Mouse (Mus musculus) forebrain, embryonic 13.5 days (tissue): ENCODE measurements around the gene Slc16a11. TPM values are rescaled to one million over a fixed set of nuclear protein-coding genes. Genes with fewer than 3 reads are reported as not detected.

Source experiments
- ATAC-seq: fragments of 200-750 bp; cut with Nextera tagmentation; 2 replicates; pipeline ENCODE4 v1.8.0; 2017
- H3K27ac ChIP-seq: fragments of 300-500 bp; sonication (generic); 2 replicates; pipeline ENCODE4 v1.5.1; 2015; ENCODE audit warnings: inconsistent platforms, mild to moderate bottlenecking, moderate library complexity
- H3K27me3 ChIP-seq: fragments of 300-500 bp; sonication (generic); 2 replicates; pipeline ENCODE4 v1.6.1; 2015; ENCODE audit warnings: mild to moderate bottlenecking, inconsistent platforms
- H3K36me3 ChIP-seq: fragments of 300-500 bp; sonication (generic); 2 replicates; pipeline ENCODE4 v1.6.1; 2015; ENCODE audit warnings: mild to moderate bottlenecking, inconsistent platforms; ENCODE audit not compliant: poor library complexity, severe bottlenecking
- H3K4me1 ChIP-seq: fragments of 300-500 bp; sonication (generic); 2 replicates; pipeline ENCODE4 v1.6.1; 2015; ENCODE audit warnings: inconsistent platforms
- H3K4me2 ChIP-seq: fragments of 300-500 bp; sonication (generic); 2 replicates; pipeline ENCODE4 v1.6.1; 2015; ENCODE audit warnings: inconsistent platforms, mild to moderate bottlenecking, moderate library complexity
- H3K4me3 ChIP-seq: fragments of 300-500 bp; sonication (generic); 2 replicates; pipeline ENCODE4 v1.5.1; 2015; ENCODE audit warnings: mild to moderate bottlenecking, inconsistent platforms
- H3K9ac ChIP-seq: fragments of 300-500 bp; sonication (generic); 2 replicates; pipeline ENCODE4 v1.6.1; 2015; ENCODE audit warnings: mild to moderate bottlenecking, inconsistent platforms
- H3K9me3 ChIP-seq: fragments of 300-500 bp; sonication (generic); replicated peaks from 2 replicates; pipeline ENCODE4 v1.6.1; 2016; ENCODE audit warnings: inconsistent platforms
- WGBS: fragments of 180-500 bp; shearing (Covaris S2); methylation state at CpG from one replicate; pipeline ENCODE4 v1.1.7; 2015; 5-methylcytosine and 5-hydroxymethylcytosine counted together
- polyA plus RNA-seq: library from polyadenylated mRNA; unstranded; fragments of >200 nt; fragmentation: Nextera tagmentation; extraction: Ambion mirVana; gene quantifications from 2 replicates; pipeline ENCODE4 v1.2.1, GENCODE M21; 2015

Gene Slc16a11
- polyA plus RNA-seq, 1 experiment from 2014 or later = 1.8 TPM

DNA sequence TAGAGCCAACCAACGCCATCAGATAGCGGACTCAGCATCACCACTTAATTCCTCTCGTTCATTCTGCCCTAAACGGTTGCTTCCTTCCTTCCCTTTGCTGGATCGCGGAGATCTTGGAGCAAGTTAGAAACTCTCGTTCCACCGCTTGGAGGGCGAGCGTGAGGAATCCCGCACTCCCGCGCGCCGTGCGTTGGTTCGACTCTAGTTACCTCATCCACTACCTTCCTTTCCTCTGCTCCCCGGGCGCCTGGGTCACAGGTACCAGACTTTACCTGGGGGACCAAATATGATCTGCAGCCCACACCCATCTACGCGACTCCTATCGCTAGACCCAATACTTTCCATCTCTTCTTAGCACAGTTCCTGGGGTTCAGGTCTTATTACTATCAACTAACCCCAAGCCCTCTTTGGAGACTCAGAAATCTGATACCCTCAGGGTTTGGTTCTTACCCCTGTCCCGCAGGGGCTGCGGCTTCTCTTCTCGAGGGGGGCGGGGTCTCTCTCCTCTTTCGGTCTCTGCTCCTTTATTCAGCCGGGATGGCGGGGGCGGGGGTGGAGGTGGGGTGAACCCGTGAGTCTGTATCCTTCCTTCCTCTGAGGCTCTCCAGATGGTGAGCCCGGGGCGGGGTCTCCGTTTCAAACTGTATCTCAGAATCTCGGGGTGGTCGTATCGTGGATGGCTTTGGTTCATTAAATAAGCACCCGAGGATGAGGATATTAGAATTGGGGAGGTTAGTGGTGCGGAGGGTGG, 16.9 kb downstream of the Slc16a11 start, which contains the start of gene Bcl6b:
Gene Bcl6b (minus strand): TSS at position 539 of the 751 bp plus-strand sequence.
- H3K4me3 ChIP-seq = peak within 1 kb of the TSS; percentile 30
- peaks cover 4% of the 10 kb centered on the region for H3K36me3 ChIP-seq
- H3K27me3 ChIP-seq = peaks cover 66% of the 10 kb centered on the region
- ATAC-seq = no peak
- H3K27ac ChIP-seq = no peak within 1 kb of the TSS
- WGBS = 2% methylated on average over 39 of the region's 39 CpGs
- peak within 1 kb of the TSS; percentile 54 for H3K4me2 ChIP-seq
- H3K4me1 ChIP-seq = peaks cover 52% of the 10 kb centered on the region
- peak within 1 kb of the TSS; percentile 48 for H3K9ac ChIP-seq
- no peaks in the 10 kb centered on the region for H3K9me3 ChIP-seq

DNA sequence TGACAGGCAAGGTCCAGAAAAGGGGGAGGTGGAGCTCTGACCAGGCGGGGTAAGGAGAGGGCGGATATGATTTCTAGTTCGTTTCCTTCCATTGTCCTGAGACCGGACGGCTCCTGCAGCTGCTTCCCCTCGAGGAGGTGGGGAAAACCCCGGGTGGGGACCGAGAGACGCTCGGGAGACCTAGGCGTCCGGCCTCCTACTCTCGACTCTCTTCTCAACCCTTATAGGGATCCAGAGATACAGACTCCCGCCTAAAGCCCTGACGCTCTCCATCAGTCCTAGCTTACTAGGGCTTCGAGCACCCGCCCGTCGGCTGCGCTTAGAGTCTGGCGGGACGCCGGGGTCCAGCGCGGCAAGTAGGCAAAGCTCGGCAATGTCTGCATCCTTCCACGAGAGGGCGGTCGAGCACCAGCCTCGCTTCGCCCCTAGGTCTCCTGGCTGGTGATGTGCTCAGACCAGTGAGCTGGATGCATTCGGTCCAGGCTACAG, 17.7 kb downstream of the Slc16a11 start:
- Histone ChIP-seq H3K27me3 (peaks cover 58% of the 10 kb centered on the region), H3K9me3 (no peaks in the 10 kb centered on the region), H3K27ac (no peak overlapping the region), H3K4me3 (peak overlapping the region; percentile 13), H3K36me3 (peaks cover 12% of the 10 kb centered on the region), H3K4me1 (peaks cover 52% of the 10 kb centered on the region), H3K9ac (no peak overlapping the region), H3K4me2 (peak overlapping the region; percentile 54)
- peak; percentile 31; the same call in 1 of the 2 replicates for ATAC-seq
- 2% methylated on average over 32 of the region's 32 CpGs for WGBS

DNA sequence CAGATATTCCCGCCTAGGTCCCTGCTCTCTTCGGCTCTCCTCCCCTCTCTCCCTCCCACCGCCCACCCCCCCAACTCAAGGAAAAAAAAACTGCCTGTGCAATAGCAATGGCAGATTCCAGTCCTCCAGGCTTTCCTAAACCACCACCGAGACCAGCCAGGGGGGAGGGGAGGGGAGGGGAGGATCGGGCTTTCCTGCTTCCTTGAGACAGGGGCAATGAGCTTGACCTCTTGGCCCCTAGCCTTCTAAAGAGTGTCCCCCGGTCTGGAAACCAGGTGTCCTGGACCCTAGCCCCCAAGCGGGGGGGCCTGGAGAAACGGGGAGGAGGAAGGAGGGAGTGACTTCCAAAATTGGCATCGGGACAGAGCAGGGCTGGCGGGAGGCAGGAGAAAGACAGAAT, 20.0 kb downstream of the Slc16a11 start:
- H3K9me3 ChIP-seq = no peaks in the 10 kb centered on the region
- 9% methylated on average over 10 of the region's 10 CpGs for WGBS
- no peak overlapping the region for H3K27ac ChIP-seq
- H3K4me3 ChIP-seq = peak overlapping the region; percentile 31
- H3K9ac ChIP-seq = peak overlapping the region; percentile 65
- peaks cover 48% of the 10 kb centered on the region for H3K4me1 ChIP-seq
- H3K36me3 ChIP-seq = peaks cover 20% of the 10 kb centered on the region
- peaks cover 35% of the 10 kb centered on the region for H3K27me3 ChIP-seq
- no peak for ATAC-seq
- peak overlapping the region; percentile 60 for H3K4me2 ChIP-seq

DNA sequence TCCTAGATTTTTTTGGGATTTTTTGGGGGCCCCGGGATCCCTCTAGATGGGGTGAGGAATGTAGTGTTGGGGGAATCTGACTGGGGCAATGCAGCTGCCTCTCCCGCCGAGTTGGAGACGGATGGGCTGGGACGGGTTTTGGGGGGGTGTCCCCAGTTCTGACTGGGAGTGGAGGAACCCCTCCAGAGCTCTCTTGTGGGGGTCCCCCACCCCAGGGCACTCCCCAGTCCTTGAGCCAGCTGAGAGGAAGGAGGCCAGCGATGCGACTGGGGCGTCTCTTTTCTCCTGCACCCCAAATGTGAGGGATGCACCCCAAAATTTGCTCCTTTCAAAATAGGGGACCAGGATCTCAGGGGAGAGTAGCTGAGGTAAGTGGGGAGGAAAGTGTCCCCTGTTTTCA, 20.5 kb downstream of the Slc16a11 start:
- Histone ChIP-seq H3K9me3 (no peaks in the 10 kb centered on the region), H3K27ac (no peak overlapping the region), H3K27me3 (peaks cover 31% of the 10 kb centered on the region), H3K4me1 (peaks cover 44% of the 10 kb centered on the region), H3K4me2 (peak overlapping the region; percentile 60), H3K36me3 (peaks cover 20% of the 10 kb centered on the region), H3K9ac (peak overlapping the region; percentile 65), H3K4me3 (peak overlapping the region; percentile 31; the same call in 1 of the 2 replicates)
- no peak for ATAC-seq
- WGBS = 33% methylated on average over 8 of the region's 8 CpGs

DNA sequence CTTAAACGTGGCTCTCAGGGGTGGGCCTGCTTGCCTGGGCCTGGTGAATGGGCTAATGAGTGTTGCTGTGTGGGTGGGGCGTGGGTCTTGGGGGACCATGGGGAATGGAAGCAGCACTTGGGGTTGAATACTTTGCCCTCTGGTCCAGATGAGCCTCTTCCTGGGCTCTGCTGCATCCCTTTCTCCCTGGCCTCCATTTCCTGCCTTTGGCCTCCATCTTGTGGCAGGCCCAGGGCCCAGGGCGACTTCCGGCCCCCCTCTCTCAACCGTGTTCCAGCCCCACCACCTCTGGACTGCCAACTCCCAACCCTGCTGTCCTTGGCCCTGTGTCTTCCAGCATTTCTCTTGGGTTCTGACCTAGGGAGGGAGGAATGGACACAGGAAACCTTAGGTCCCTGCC, 21.5 kb downstream of the Slc16a11 start:
- 50% methylated on average over 5 of the region's 5 CpGs for WGBS
- peaks cover 20% of the 10 kb centered on the region for H3K36me3 ChIP-seq
- no peaks in the 10 kb centered on the region for H3K9me3 ChIP-seq
- no peak overlapping the region for H3K9ac ChIP-seq
- ATAC-seq = no peak
- H3K4me2 ChIP-seq = no peak overlapping the region
- H3K4me1 ChIP-seq = peaks cover 44% of the 10 kb centered on the region
- no peak overlapping the region for H3K4me3 ChIP-seq
- H3K27ac ChIP-seq = no peak overlapping the region
- peaks cover 20% of the 10 kb centered on the region for H3K27me3 ChIP-seq

DNA sequence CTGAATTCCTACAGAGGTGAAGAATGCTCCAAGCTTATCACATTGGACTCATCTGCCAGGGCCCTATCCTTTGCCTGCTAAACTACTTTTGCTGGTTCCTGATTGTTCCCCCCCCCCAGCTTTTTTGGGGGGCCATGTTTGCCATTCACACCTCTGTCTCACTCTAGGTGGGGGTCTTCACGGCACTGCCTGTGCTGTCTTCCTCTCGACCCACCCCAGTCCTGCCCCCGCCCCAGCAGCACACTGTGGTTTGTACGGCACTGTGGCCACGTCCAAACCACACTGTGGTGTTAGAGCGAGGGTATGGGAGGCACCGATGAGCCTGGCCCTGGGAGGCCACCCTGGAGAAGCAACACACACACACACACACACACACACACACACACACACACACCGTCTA, 21.9 kb downstream of the Slc16a11 start:
- peaks cover 16% of the 10 kb centered on the region for H3K27me3 ChIP-seq
- H3K9ac ChIP-seq = no peak overlapping the region
- ATAC-seq = no peak
- H3K4me3 ChIP-seq = no peak overlapping the region
- H3K27ac ChIP-seq = no peak overlapping the region
- H3K36me3 ChIP-seq = peaks cover 20% of the 10 kb centered on the region
- WGBS = 93% methylated on average over 8 of the region's 8 CpGs
- no peak overlapping the region for H3K4me2 ChIP-seq
- H3K4me1 ChIP-seq = peaks cover 42% of the 10 kb centered on the region
- no peaks in the 10 kb centered on the region for H3K9me3 ChIP-seq

DNA sequence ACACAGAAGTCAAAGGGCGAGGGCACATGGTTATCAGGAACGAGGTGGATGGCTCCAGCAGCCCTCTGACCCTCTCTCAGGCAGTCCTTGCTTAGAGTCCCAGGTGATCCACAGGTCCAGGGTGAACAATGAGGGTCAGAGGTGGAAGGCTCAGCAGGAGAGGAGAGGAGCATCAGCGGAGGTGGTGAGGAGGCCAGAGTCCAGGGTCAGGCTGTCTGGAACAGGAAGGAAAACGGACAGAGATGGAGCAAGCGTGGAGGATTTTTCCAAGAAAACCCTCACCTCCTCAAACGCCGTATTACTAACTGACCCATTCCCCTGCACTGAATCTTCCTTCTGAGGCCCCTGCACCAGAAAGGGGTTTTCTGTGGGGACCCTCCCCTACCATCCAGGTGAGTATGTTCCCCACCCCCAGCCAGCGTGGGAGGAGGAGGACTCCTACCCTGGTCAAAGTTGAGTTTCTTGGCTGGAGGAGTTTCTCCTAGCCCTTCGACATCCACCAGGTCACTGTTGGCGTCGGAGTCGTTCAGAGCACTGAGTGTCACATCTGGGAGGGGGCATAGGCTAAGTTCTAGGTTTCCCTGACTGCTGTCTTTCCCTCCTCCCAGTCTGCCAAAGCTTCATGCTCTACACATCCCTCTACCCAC, 22.8 kb downstream of the Slc16a11 start:
- H3K4me2 ChIP-seq = no peak overlapping the region
- H3K36me3 ChIP-seq = peaks cover 20% of the 10 kb centered on the region
- no peak for ATAC-seq
- no peak overlapping the region for H3K9ac ChIP-seq
- H3K9me3 ChIP-seq = no peaks in the 10 kb centered on the region
- H3K4me1 ChIP-seq = peaks cover 38% of the 10 kb centered on the region
- no peak overlapping the region for H3K4me3 ChIP-seq
- 92% methylated on average over 12 of the region's 12 CpGs for WGBS
- H3K27ac ChIP-seq = no peak overlapping the region
- peaks cover 7% of the 10 kb centered on the region; the same call in 1 of the 2 replicates for H3K27me3 ChIP-seq

DNA sequence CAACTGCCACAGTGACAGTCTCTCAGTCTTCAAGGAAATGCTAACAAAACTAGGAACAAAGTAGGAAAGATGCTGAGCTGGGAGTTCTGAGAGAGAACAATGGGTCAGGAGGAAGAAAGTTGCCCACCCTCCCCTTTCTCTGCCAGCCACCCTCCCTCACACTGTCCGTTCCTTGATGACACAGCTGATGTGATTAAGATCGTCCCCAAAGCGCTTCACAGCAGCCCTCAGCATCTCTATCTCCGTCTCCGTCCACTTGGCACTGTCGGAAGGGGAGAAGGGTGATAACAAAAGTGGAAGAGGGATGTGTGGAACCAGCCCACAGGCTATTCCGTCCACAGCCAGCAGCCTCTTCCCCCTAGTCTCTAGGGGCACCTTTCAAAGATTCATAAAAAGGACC, 24.2 kb downstream of the Slc16a11 start:
- peaks cover 20% of the 10 kb centered on the region for H3K36me3 ChIP-seq
- H3K4me3 ChIP-seq = peak overlapping the region; percentile 94
- peaks cover 42% of the 10 kb centered on the region for H3K4me1 ChIP-seq
- H3K9me3 ChIP-seq = no peaks in the 10 kb centered on the region
- H3K9ac ChIP-seq = peak overlapping the region; percentile 80
- H3K4me2 ChIP-seq = peak overlapping the region; percentile 99
- no peaks in the 10 kb centered on the region for H3K27me3 ChIP-seq
- 35% methylated on average over 7 of the region's 7 CpGs for WGBS
- ATAC-seq = no peak
- H3K27ac ChIP-seq = peak overlapping the region; percentile 89

DNA sequence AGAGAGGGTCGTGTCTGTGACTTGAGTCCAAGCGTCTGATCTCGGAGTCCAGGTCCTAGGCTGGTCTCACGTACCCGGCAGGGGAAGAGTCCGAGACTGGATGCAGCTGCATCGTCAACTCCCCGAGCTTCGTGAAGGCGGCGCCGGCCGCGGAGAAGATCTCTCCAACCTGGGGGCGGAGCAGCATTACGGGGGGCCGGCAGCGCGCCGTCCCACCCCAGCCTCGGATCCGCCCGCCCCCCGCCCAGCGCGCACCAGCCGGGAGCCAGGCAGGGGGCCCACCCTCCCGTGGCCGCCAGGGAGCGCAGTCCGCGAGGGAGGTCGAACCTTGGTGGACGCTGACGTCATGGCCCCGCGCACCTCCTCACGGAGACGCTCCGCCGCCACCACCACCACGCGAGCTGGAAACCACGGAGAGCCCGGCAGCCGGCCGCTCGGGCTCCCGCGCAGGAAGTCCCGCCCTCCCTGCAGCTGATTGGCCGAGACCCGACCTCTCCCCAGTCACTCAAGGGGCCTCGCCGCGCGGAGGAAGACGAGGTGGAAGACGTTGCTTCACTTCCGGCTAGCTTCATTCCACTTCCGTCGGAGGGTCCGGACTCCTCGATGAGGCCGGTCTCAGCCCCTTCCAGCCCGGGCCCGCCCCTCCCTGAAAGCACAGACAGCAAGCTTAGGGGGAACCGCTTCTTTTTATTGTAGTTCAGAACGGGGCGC, 25.1 kb downstream of the Slc16a11 start, which contains the start of gene 0610010K14Rik:
Gene 0610010K14Rik (minus strand): TSS at position 458 of the 711 bp plus-strand sequence.
- Histone ChIP-seq H3K4me1 (peaks cover 38% of the 10 kb centered on the region), H3K4me3 (peak within 1 kb of the TSS; percentile 94), H3K27me3 (no peaks in the 10 kb centered on the region), H3K9ac (peak within 1 kb of the TSS; percentile 91), H3K4me2 (peak within 1 kb of the TSS; percentile 99), H3K9me3 (no peaks in the 10 kb centered on the region), H3K27ac (peak within 1 kb of the TSS; percentile 89), H3K36me3 (peaks cover 20% of the 10 kb centered on the region)
- under 1% methylated on average over 65 of the region's 70 CpGs for WGBS
- peak; percentile 95 for ATAC-seq

DNA sequence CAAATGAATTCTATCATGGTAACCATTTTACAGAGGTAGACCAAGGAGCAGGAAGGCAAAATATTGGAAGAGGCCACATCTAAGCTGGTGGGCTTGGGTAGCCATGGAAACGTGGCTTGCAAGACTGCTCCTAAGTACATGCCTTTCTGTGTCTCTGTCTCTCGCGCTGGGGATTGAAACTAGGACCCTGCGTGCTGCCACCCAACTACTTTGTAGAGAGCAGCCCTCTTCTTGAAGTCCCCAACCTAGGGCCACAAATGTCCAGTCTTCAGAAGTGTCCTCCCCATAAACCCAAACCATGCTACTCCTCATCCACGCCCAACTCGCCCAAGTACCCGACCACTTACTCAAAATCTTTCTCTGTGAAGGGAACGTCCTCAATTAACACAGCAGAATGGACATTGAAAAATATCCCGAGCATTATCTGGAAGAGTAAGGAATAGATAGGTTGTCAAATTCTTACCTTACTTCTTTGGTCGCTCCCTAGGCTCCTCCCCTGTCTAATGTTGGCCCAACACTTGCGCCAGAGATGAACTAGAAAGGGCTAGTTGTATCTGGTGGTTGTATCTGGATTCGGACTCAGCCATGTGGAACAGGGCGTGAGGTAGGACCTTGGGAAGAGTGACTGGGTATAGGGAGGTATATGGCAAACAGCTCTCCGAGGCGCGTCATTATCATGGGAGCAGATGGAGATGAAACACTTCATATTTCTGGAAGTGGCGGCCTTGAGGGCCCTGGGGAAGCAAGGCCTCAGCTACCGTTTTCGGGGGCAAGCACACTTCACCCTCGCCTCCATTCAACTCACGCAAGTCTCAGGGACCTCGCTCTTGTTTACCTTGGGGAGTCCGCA, 26.3 kb downstream of the Slc16a11 start:
- Histone ChIP-seq H3K4me3 (peak overlapping the region; percentile 94), H3K27me3 (no peaks in the 10 kb centered on the region), H3K4me1 (peaks cover 32% of the 10 kb centered on the region), H3K4me2 (peak overlapping the region; percentile 99), H3K9ac (peak overlapping the region; percentile 91), H3K36me3 (peaks cover 20% of the 10 kb centered on the region), H3K27ac (peak overlapping the region; percentile 84), H3K9me3 (no peaks in the 10 kb centered on the region)
- 14% methylated on average over 23 of the region's 23 CpGs for WGBS
- no peak for ATAC-seq
